Mouse (Mus musculus) heart, adult 8-10 months (tissue): ENCODE data around the gene Cdhr4. TPM values are rescaled to one million over a fixed set of nuclear protein-coding genes. Genes with fewer than 3 reads are reported as not detected.

Experiments used
- DNase-seq: peaks from one replicate; pipeline ENCODE4 v3.0.0; 2022; ENCODE audit warnings: low spot score
- total RNA-seq, 4 experiments: library from RNA; stranded (reverse); gene quantifications; 2 replicates each; pipeline ENCODE4 v1.2.4; 2022

Cdhr4 gene
- total RNA-seq, 4 experiments from 2014 or later = 0.17 to 0.41 (median 0.19) TPM; not detected in 1

DNA sequence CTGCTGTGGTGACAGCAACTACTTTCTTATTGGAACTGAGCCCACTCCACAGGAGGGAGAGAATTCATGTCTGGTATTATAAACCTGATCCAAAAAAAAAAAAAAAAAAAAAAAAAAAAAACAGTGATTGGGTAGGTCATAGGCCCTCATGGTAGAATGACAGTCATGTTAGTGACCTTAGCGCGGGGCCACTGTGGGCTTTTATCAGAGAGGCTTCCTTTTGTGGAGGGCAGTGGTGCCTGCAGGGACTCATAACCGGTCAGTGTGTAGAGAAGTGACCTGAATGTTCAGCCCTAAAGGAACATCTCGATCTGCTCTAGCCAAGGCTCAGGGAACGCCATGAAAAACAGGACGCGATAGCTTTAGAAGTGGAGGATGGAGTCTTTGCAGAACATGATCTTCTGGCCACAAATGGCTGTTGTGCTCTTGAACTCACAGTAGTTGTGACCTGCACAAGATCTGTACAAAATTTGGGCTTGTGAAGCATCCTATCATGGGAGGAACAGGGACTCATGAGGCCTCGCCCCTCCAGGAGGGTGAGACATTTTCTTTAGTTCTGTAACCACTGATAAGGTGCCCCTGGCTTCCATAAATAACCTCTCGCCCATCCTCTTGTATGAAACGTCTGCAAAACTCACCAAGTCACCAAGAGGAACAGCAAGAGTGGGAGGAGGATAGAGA lies 17.7 kb upstream of the Cdhr4 start:
- no peak for DNase-seq

DNA sequence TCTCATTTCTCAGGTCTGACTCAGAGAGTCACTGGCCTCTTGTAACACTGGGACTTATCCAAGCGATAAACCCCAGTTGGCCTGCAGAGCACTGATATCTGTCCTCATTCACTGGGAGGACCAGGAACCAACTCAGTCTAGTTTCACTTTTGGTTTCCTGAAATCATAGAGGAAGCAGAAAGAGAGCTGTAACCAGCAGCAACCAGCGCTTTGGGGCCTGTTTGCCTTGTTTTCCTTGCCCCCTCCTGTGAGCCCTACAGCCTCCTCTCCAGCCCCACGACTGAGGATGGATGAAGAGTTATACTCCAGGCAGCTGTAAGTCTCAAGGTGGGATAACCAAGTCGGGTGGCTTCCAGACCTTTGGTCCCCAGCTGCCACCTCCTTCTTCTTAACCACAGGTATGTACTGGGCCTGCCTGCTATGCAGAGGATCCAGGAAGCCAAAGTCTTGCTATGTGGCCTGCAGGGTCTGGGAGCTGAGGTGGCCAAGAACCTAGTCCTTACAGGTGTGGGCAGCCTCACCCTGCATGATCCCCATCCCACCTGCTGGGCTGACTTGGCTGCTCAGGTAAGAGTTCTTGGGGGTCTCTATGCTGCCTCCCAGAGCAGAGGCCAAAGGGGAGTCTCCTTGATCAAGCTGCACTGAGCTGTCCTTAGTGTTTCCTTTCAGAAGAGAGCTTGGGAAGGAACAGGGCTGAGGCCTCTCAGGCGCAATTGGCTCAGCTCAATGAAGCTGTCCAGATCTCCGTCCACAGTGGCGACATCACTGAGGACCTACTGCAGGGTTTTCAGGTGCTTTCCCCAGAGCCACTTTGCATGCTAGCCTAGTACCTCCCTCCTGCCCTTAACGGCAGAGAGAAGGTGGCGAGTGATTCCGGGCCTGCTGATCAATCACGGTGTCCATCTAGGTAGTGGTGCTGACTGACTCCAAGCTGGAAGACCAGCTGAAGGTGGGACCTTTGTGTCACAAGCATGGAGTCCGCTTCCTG lies 16.6 kb upstream of the Cdhr4 start, which contains the start of gene Uba7:
Gene Uba7, plus strand, starts transcription at position 107 of the 988 bp plus-strand sequence.
- DNase-seq = peak; percentile 86

- no peak for DNase-seq
Measured at GRCm38 (mm10) chr9:107978815-107979214, 13.5 kb upstream of the Cdhr4 start.

DNA sequence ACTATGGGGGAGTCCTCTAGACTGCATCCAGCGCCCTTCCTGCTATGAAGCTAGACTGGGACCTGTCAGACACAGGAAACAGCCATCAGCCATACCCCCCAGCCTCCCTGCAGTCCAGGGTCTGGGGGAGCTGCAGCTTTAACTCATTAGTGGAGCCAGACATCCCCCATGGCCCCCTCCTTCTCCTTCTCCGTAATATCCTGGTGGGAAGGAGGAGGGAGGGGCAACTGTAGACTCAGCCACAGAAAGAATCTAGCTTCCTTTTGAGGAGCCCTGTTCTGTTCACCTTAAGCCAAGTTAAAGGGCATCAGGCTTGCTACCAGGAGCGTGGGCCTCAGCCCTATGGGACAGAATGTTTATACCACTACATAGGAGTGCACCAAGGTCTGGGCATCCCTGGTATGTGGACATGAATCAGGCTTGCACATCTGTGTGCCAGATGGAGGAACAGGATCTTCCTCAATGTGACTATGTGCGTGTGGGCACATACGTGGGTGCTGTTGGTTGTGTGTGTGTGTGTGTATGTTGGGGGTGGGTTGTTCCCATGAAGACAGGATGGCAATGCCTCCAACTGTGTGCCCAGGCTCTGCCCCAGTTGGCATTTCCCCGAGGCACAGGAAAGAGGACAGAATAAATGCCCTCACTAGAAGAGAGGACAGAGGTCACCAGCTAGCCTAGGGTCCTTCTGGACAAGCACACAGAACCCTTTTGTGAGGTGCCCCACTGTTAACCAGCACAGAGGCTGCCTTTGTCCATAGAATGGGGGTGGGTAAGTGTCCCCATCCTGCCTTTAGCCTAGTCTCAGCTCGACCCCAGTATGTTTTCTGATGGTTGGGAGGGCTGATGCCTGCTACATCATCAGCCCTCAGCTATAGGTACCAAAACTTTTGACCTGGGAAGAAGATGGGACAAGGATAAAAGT lies 10.4 kb upstream of the Cdhr4 start:
- no peak for DNase-seq

GRCm38 (mm10) chr9:107982681-107983346 lies 9.5 kb upstream of the Cdhr4 start, which contains the start of gene Gm20661:
Gene Gm20661, plus strand, starts transcription at chr9:107983058.
- peak; percentile 88 for DNase-seq

DNA sequence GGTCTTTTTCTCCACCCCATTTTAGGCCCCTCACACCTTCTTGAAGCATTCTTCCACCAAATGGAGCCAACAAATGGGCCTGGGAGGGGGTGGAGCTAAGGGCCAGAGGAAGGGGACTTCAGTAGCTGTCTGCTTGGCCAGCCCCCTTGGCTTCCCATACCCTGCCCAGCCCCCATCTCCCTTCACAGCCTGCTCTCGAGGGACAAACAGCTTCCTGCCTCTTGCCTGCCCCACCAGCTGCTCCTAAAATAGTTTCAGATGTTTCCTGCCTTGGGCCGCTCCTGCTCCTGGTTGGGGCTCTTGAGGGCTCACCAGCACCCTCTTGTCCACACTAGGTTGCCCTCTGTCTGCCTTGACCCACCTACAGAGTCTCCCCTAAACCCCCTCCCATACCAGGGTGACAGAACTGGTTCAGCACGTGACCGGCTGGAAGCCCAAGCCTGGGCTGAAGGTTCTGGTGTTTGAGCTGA lies 8.8 kb upstream of the Cdhr4 start:
- DNase-seq = peak; percentile 92

DNA sequence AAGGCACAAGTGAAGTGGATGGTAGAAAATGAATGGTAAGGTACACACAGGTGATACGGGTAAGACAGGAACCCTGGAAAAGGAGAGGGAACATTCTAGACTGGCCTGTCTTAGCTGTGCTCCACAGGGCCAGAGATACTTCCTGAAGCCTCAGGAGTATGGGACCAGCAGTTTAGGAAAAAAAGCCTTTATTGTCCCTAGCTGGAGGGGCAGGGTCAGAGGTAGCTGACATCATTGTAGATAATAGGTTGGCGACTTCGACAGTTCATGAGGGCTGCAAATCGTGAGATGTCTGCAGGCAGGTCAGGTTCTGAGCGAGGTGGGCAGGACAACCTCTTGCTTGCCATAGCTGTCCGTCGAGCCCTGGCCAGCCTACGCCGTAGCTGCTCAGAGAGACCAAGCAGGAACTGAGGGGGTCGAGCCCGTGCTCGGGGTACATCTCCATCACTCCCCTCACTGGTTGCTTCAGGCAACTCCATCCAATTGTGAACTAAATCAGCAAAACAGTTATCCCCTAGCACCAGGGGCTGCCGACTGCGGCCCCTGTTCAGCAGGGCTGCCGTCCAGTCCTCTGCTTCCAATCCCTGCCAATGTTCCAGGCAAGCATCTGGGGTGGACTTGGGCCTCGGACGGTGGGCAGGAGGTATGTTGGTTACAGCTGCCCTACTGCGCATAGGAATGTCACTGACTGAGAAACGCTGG lies 8.1 kb upstream of the Cdhr4 start:
- no peak for DNase-seq

- DNase-seq = no peak
Measured at GRCm38 (mm10) chr9:107984754-107985055, 7.6 kb upstream of the Cdhr4 start.

DNA sequence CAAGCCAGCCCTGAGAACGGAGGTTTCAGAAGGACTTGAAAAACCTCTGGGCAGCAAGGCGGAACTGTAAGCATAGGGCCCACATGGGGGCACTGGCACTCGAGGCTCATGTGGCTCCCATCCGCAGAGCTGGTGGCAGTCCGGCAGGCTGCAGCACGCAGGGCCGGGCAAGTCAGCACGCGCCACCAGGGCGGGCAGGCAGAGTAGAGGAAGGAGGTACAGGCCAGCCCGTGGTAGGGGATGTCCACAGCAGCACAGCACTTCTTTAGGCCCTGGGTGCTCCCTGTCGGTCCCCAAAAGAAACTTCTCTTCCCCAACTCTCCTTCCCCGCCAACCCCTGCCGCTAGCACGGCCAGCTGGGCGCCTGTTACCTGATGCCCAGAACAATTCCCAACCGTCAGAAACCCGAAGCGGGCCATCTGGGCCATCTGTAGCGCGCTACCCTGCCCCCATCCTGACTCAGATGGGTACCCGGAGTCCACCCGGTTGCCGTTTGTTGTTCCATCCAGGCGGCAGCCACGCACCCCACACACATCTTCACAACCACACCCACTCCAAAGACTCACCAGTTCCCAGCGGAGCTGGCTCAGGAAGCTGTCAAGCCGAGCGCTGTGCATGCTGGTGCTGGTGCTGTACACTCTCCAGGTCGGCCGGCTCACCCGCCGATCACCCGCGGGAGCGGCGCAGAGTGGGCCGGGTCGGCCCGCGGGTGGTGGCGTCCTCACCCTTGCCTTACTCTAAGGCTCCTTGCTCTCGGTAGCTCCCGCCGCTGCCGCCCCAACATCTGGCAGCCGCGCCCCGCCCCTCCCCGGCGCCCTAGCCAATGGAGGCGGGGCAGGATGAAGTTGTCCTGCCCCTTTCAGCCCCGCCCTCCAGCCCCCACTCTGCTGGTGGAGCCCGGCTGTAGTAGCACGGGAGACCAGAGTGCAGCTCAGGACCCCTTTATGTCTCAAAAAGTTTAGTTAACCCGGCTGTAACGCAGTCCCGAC lies 6.9 kb upstream of the Cdhr4 start, which contains the start of gene Inka1:
Gene Inka1, minus strand, starts transcription at position 749 of the 989 bp plus-strand sequence.
- DNase-seq = peak; percentile 90

DNA sequence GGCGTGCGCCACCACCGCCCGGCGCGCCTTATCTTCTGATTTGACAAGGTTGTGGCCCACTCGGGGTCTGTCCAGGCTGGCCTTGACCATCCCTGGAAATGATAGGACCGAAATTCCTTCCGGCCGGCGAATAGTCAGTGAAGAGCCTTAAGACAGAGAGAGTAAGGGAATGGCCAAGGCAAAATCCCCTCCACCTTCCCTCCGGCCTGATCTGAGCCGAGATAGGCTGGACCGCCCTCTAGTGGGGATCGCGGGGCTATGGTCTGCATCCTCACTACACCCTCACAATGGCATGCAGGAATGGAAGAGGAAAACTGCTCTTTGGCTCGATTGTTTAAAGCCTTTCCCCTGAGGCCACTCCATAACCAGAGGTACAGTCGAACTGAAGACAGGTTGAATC lies 5.9 kb upstream of the Cdhr4 start:
- peak; percentile 86 for DNase-seq

DNA sequence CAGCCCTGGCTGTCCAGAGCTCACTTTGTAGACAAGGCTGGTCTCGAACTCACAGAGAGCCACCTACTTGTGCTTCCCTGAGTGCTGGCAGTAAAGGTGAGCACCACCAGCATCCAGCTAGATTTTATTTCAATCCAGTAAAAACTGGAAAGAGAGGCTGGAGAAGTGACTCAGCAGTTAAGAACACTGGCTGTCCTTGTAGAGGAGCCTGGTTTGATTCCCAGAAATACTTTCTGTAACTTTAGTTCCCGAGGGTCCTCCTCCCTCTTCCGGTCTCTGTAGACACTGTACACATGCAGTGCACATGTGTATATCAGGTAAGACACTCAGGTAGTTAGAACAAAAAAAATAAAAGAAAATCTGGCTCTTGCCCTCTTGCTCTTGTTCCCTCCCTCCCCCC lies 4.3 kb upstream of the Cdhr4 start:
- DNase-seq = no peak

DNA sequence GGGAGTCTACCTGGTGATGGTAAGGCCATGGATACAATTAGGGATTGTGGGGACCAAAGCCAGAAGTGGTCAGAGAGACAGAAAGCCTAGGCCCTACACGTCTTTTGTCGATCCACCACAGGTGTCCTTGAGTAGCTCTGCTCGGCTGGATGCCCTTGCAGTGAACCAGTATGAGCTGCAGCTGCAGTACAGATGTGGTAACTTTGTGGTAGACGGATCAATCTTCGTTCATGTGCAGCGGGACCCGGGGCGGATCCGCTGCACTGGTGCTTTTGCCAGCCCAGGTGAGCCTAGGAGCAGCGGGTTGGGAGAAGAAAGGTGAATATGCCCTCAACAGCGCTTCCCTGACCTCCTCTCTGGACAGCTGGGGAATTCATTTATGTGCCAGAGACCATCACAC lies 716 bp downstream of the Cdhr4 start:
- no peak for DNase-seq

DNA sequence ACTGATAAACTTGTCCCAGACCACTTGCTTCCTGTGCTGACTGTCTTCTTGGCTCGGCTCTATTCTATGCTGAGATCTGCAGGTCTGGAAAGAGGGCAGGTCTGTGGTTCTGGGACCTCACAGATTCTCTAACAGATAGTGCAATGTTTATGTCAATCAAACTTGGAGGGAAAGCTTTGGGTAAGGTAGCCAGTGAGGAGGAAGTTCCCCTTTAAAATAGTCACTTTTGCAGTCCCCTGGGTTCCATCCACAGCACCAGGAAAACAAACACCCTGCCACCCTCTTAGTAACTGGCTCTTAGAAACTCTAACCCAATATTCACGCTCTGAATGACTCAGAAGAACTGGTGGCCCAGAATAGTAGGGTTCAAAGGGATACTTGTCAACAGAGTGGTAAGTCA lies 2.2 kb downstream of the Cdhr4 start:
- DNase-seq = no peak

GRCm38 (mm10) chr9:107995513-107995912 lies 3.2 kb downstream of the Cdhr4 start:
- DNase-seq = no peak

DNA sequence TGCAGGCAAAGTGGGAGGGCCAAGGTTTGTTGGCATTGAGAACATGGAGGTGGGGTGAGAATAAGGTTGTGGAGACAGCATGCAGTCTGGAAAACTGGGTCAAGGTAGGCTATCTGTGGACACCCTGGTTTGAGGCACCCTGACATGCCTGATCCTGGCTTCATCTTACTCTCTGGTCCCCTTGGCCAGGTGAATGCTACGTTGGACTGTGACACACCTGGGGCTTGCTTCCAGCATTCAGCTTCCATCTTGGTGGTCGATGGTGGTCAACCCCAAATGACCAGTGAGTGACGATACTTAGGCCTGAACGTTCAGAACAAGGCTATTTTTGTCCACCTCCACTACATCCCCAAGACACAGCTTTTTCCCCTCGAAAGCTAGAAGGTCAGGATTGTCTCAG lies 3.8 kb downstream of the Cdhr4 start, which contains the start of gene Gm20662:
Gene Gm20662, plus strand, starts transcription at position 301 of the 400 bp plus-strand sequence.
- no peak for DNase-seq

- DNase-seq = peak; percentile 100
Measured at GRCm38 (mm10) chr9:108001922-108002770, 9.8 kb downstream of the Cdhr4 start, which contains the start of gene Ip6k1. Gene Ip6k1, plus strand, starts transcription at chr9:108002501.

DNA sequence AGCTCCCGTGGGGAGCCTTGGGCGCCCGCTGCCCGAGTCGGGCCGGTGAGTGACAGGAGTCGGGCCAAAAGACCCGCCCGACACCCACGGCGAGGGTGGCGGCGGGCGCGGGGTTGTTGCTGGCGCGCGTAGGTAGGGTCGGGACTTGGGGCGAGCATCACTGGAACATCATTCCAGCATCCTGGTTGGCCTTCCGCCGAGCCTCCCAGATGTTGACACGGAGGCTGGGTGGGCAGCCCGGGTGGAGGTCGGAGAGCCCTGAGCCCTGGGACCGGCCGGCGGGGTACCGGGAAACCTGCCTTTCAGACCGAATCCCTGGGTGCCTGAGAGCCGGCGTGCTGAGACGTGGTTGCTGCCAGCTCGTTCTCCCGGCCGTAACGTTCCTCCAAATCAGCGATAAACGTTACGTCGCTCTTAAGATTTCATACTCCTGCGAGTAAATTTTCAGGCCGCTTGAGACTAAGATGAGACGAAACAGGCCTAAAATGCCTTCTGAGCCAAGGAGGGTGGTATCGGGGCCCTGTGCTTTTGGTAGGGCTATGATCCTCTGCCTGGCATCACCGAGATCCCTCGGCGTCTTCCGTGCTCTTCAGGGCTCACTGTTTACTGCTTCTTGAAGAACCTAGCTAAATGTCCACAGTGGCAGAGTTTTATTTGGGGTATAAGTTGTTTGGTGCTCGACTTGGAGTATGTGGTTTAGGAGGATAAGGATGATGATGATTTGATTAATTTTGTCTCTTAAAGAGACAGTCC lies 10.7 kb downstream of the Cdhr4 start:
- no peak for DNase-seq
